Mouse (Mus musculus) forebrain, embryonic 15.5 days (tissue): ENCODE data around the gene Adra1d. TPM values are rescaled to one million over a fixed set of nuclear protein-coding genes. Genes with fewer than 3 reads are reported as not detected.

Experiments used
- ATAC-seq: fragments of 200-750 bp; cut with Nextera tagmentation; replicated peaks from 2 replicates; pipeline ENCODE4 v1.8.0; 2017; ENCODE audit warnings: mild to moderate bottlenecking, moderate TSS enrichment, moderate library complexity
- H3K27ac ChIP-seq: fragments of 300-500 bp; sonication (generic); replicated peaks from 2 replicates; pipeline ENCODE4 v1.5.1; 2015; ENCODE audit warnings: mild to moderate bottlenecking, inconsistent platforms
- H3K27me3 ChIP-seq: fragments of 300-500 bp; sonication (generic); 2 replicates; pipeline ENCODE4 v1.6.1; 2015; ENCODE audit warnings: inconsistent platforms
- H3K36me3 ChIP-seq: fragments of 300-500 bp; sonication (generic); 2 replicates; pipeline ENCODE4 v1.6.1; 2015; ENCODE audit warnings: mild to moderate bottlenecking, inconsistent platforms
- H3K4me1 ChIP-seq: fragments of 300-500 bp; sonication (generic); 2 replicates; pipeline ENCODE4 v1.6.1; 2015; ENCODE audit warnings: inconsistent platforms
- H3K4me2 ChIP-seq: fragments of 300-500 bp; sonication (generic); replicated peaks from 2 replicates; pipeline ENCODE4 v1.6.1; 2015; ENCODE audit warnings: mild to moderate bottlenecking, inconsistent platforms
- H3K4me3 ChIP-seq: fragments of 300-500 bp; sonication (generic); 2 replicates; pipeline ENCODE4 v1.5.1; 2015; ENCODE audit warnings: mild to moderate bottlenecking, inconsistent platforms
- H3K9ac ChIP-seq: fragments of 300-500 bp; sonication (generic); replicated peaks from 2 replicates; pipeline ENCODE4 v1.6.1; 2015; ENCODE audit warnings: mild to moderate bottlenecking, inconsistent platforms
- H3K9me3 ChIP-seq: fragments of 300-500 bp; sonication (generic); 2 replicates; pipeline ENCODE4 v1.6.1; 2016; ENCODE audit warnings: inconsistent platforms
- WGBS: fragments of 180-500 bp; shearing (Covaris S2); methylation state at CpG from one replicate; pipeline ENCODE4 v1.1.7; 2015; ENCODE audit warnings: mixed read lengths; 5-methylcytosine and 5-hydroxymethylcytosine counted together
- polyA plus RNA-seq: library from polyadenylated mRNA; unstranded; fragments of >200 nt; fragmentation: Nextera tagmentation; extraction: Ambion mirVana; gene quantifications from 2 replicates; pipeline ENCODE4 v1.2.1, GENCODE M21; 2015

The Adra1d gene
- 0.09 and 0.11 TPM in 2 replicates for polyA plus RNA-seq

GRCm38 (mm10) chr2:131561891-131562585, at the start of gene Adra1d:
Adra1d (minus strand) TSS chr2:131562283.
- peak within 1 kb of the TSS; percentile 77 for H3K4me2 ChIP-seq

GRCm38 (mm10) chr2:131601881-131602280, 39.8 kb upstream of the Adra1d start:
- no peak for ATAC-seq
- Histone ChIP-seq H3K27ac (no peak overlapping the region), H3K9me3 (no peaks in the 10 kb centered on the region), H3K4me2 (no peak overlapping the region), H3K4me3 (no peak overlapping the region), H3K9ac (no peak overlapping the region), H3K27me3 (no peaks in the 10 kb centered on the region), H3K36me3 (no peaks in the 10 kb centered on the region), H3K4me1 (no peaks in the 10 kb centered on the region)
- 29% methylated on average over 2 of the region's 2 CpGs for WGBS

More at GRCm38 (mm10) chr2:131561891-131562585, at the start of gene Adra1d:
- peak within 1 kb of the TSS; percentile 16 for H3K9ac ChIP-seq
- H3K27me3 ChIP-seq, result peaks cover 63% of the 10 kb centered on the region
- peak; percentile 36 for ATAC-seq
- WGBS, result 2% methylated on average over 68 of the region's 82 CpGs
- no peak within 1 kb of the TSS for H3K27ac ChIP-seq
- H3K4me1 ChIP-seq, result peaks cover 23% of the 10 kb centered on the region
- no peaks in the 10 kb centered on the region for H3K36me3 ChIP-seq
- H3K4me3 ChIP-seq, result peak within 1 kb of the TSS; percentile 42
- H3K9me3 ChIP-seq, result no peaks in the 10 kb centered on the region

GRCm38 (mm10) chr2:131594871-131595270, 32.8 kb upstream of the Adra1d start:
- no peak for ATAC-seq
- WGBS, result 86% methylated on average over 6 of the region's 6 CpGs

GRCm38 (mm10) chr2:131587521-131587920, 25.4 kb upstream of the Adra1d start:
- Histone ChIP-seq H3K4me1 (no peaks in the 10 kb centered on the region), H3K9ac (no peak overlapping the region), H3K27ac (no peak overlapping the region), H3K4me3 (no peak overlapping the region), H3K36me3 (no peaks in the 10 kb centered on the region), H3K9me3 (no peaks in the 10 kb centered on the region), H3K27me3 (no peaks in the 10 kb centered on the region), H3K4me2 (no peak overlapping the region)
- WGBS, result 76% methylated on average over 2 of the region's 2 CpGs
- ATAC-seq, result no peak

More at GRCm38 (mm10) chr2:131594871-131595270, 32.8 kb upstream of the Adra1d start:
- no peaks in the 10 kb centered on the region for H3K36me3 ChIP-seq
- H3K27ac ChIP-seq, result no peak overlapping the region
- H3K9ac ChIP-seq, result no peak overlapping the region
- H3K27me3 ChIP-seq, result no peaks in the 10 kb centered on the region
- no peak overlapping the region for H3K4me2 ChIP-seq
- no peaks in the 10 kb centered on the region for H3K9me3 ChIP-seq
- H3K4me3 ChIP-seq, result no peak overlapping the region
- H3K4me1 ChIP-seq, result no peaks in the 10 kb centered on the region

- no peak overlapping the region for H3K9ac ChIP-seq
- H3K27me3 ChIP-seq, result no peaks in the 10 kb centered on the region
- no peaks in the 10 kb centered on the region for H3K4me1 ChIP-seq
- no peak overlapping the region for H3K27ac ChIP-seq
- 81% methylated on average over 2 of the region's 2 CpGs for WGBS
- H3K4me2 ChIP-seq, result no peak overlapping the region
- no peak overlapping the region for H3K4me3 ChIP-seq
- H3K36me3 ChIP-seq, result no peaks in the 10 kb centered on the region
- ATAC-seq, result no peak
- H3K9me3 ChIP-seq, result no peaks in the 10 kb centered on the region
Measured at GRCm38 (mm10) chr2:131581506-131581905, 19.4 kb upstream of the Adra1d start.

- Histone ChIP-seq H3K9me3 (no peaks in the 10 kb centered on the region), H3K4me2 (peak overlapping the region; percentile 77), H3K4me1 (peaks cover 23% of the 10 kb centered on the region), H3K27ac (no peak overlapping the region), H3K36me3 (no peaks in the 10 kb centered on the region), H3K27me3 (peaks cover 63% of the 10 kb centered on the region), H3K9ac (peak overlapping the region; percentile 16), H3K4me3 (peak overlapping the region; percentile 42)
- WGBS, result under 1% methylated on average over 22 of the region's 30 CpGs
- peak; percentile 65 for ATAC-seq
Measured at GRCm38 (mm10) chr2:131562586-131563122, 571 bp upstream of the Adra1d start.

- 3% methylated on average over 33 of the region's 33 CpGs for WGBS
- H3K4me2 ChIP-seq, result peak overlapping the region; percentile 77
- no peak overlapping the region for H3K27ac ChIP-seq
- no peaks in the 10 kb centered on the region for H3K36me3 ChIP-seq
- peak overlapping the region; percentile 42 for H3K4me3 ChIP-seq
- H3K27me3 ChIP-seq, result peaks cover 63% of the 10 kb centered on the region
- peaks cover 23% of the 10 kb centered on the region for H3K4me1 ChIP-seq
- no peak; the same call in 1 of the 2 replicates for ATAC-seq
- H3K9ac ChIP-seq, result 0 out of 2 replicates have a peak overlapping the region, but pooled peaks have one; percentile 15
- no peaks in the 10 kb centered on the region for H3K9me3 ChIP-seq
Measured at GRCm38 (mm10) chr2:131561344-131561870, 676 bp downstream of the Adra1d start.

GRCm38 (mm10) chr2:131560205-131560919, 1.7 kb downstream of the Adra1d start:
- Histone ChIP-seq H3K9ac (no peak overlapping the region), H3K36me3 (no peaks in the 10 kb centered on the region), H3K4me3 (no peak overlapping the region), H3K4me2 (no peak overlapping the region), H3K9me3 (no peaks in the 10 kb centered on the region), H3K4me1 (peaks cover 23% of the 10 kb centered on the region), H3K27me3 (peaks cover 63% of the 10 kb centered on the region), H3K27ac (no peak overlapping the region)
- 45% methylated on average over 2 of the region's 2 CpGs for WGBS
- no peak for ATAC-seq

GRCm38 (mm10) chr2:131557896-131558295, 4.2 kb downstream of the Adra1d start:
- 69% methylated on average over 2 of the region's 2 CpGs for WGBS

GRCm38 (mm10) chr2:131552736-131553400, 9.2 kb downstream of the Adra1d start:
- Histone ChIP-seq H3K27ac (no peak overlapping the region), H3K9me3 (no peaks in the 10 kb centered on the region), H3K4me3 (no peak overlapping the region), H3K36me3 (no peaks in the 10 kb centered on the region), H3K9ac (no peak overlapping the region), H3K27me3 (peaks cover 19% of the 10 kb centered on the region; the same call in 1 of the 2 replicates), H3K4me1 (0 out of 2 replicates have a peak, but pooled peaks cover 2% of the 10 kb centered on the region), H3K4me2 (no peak overlapping the region)
- ATAC-seq, result no peak
- 32% methylated on average over 9 of the region's 9 CpGs for WGBS

More at GRCm38 (mm10) chr2:131557896-131558295, 4.2 kb downstream of the Adra1d start:
- Histone ChIP-seq H3K9ac (no peak overlapping the region), H3K36me3 (no peaks in the 10 kb centered on the region), H3K27me3 (peaks cover 43% of the 10 kb centered on the region), H3K9me3 (no peaks in the 10 kb centered on the region), H3K27ac (no peak overlapping the region), H3K4me1 (peaks cover 22% of the 10 kb centered on the region), H3K4me2 (no peak overlapping the region), H3K4me3 (no peak overlapping the region)
- ATAC-seq, result no peak

GRCm38 (mm10) chr2:131551701-131552620, 10.1 kb downstream of the Adra1d start:
- Histone ChIP-seq H3K4me2 (no peak overlapping the region), H3K27me3 (peaks cover 25% of the 10 kb centered on the region; the same call in 1 of the 2 replicates), H3K27ac (no peak overlapping the region), H3K4me1 (peaks cover 4% of the 10 kb centered on the region), H3K36me3 (no peaks in the 10 kb centered on the region), H3K9ac (no peak overlapping the region), H3K9me3 (no peaks in the 10 kb centered on the region), H3K4me3 (no peak overlapping the region)
- WGBS, result 70% methylated on average over 7 of the region's 7 CpGs
- no peak for ATAC-seq
